Mouse (Mus musculus): ENCODE data around the gene Spi1. TPM values are rescaled to one million over a fixed set of nuclear protein-coding genes. Genes with fewer than 3 reads are reported as not detected.

Spi1 gene
- polyA plus RNA-seq, 1 experiment: 0.79 TPM

DNA sequence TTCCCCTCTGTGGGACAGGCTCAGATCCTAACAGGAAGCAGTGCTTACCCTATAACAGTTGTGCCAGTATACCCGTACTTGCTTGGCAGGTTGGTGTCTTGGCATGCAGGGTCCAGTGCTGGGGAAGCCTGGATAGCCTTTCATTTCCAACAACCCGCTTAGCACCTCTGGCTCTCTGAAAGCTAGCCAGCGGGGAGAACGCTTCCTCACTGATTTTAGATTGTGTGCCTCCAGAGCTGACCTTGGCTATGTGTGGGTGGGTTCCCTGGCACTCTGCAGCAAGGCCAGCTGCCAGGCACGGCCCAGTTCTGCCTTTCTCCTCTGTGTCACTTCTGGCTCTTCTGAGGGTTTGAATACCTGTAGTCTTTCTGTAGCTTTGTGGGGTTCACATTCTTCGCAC lies 47.9 kb downstream of the Spi1 start:
- H3K4me3 ChIP-seq (ENCODE audit: insufficient read depth, low read length): no peak overlapping the region
- no peaks in the 10 kb centered on the region for H3K4me1 ChIP-seq (ENCODE audit: control insufficient read depth, insufficient read depth, low read length)
- TF ChIP-seq CTCF (IDR thresholded peaks at IDR 0.05; ENCODE audit: borderline replicate concordance, insufficient read depth, low read length) (no peak), POLR2A (IDR thresholded peaks at IDR 0.05; ENCODE audit: low read depth, low read length) (no peak)
- H3K27ac ChIP-seq (ENCODE audit: insufficient read depth, low read length): no peak overlapping the region

DNA sequence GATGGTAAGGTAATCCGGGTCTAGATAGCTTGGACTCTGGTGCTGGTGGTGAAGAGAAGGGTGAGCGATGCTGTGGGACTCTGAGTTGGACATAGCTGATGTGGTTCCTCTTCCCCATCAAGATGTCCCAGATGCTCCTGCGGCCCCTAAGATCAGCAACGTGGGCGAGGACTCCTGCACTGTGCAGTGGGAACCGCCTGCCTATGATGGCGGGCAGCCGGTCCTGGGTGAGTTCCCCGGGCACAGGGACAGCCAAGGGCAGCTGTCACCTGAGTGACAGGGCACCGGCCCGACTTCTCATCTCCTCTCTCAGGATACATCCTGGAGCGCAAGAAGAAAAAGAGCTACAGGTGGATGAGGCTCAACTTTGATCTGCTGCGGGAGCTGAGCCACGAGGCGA lies 49.1 kb downstream of the Spi1 start:
- H3K4me1 ChIP-seq (ENCODE audit: control insufficient read depth, insufficient read depth, low read length): no peaks in the 10 kb centered on the region
- H3K4me3 ChIP-seq (ENCODE audit: insufficient read depth, low read length): no peak overlapping the region
- H3K27ac ChIP-seq (ENCODE audit: insufficient read depth, low read length): no peak overlapping the region
- TF ChIP-seq CTCF (IDR thresholded peaks at IDR 0.05; ENCODE audit: borderline replicate concordance, insufficient read depth, low read length) (no peak), POLR2A (IDR thresholded peaks at IDR 0.05; ENCODE audit: low read depth, low read length) (no peak)

GRCm38 (mm10) chr2:91132035-91132434 lies 49.8 kb downstream of the Spi1 start:
- Histone ChIP-seq H3K4me3 (ENCODE audit: insufficient read depth, low read length) (no peak overlapping the region), H3K27ac (ENCODE audit: insufficient read depth, low read length) (no peak overlapping the region), H3K4me1 (ENCODE audit: control insufficient read depth, insufficient read depth, low read length) (no peaks in the 10 kb centered on the region)
- TF ChIP-seq CTCF (IDR thresholded peaks at IDR 0.05; ENCODE audit: borderline replicate concordance, insufficient read depth, low read length): no peak
- TF ChIP-seq POLR2A (IDR thresholded peaks at IDR 0.05; ENCODE audit: low read depth, low read length): no peak

DNA sequence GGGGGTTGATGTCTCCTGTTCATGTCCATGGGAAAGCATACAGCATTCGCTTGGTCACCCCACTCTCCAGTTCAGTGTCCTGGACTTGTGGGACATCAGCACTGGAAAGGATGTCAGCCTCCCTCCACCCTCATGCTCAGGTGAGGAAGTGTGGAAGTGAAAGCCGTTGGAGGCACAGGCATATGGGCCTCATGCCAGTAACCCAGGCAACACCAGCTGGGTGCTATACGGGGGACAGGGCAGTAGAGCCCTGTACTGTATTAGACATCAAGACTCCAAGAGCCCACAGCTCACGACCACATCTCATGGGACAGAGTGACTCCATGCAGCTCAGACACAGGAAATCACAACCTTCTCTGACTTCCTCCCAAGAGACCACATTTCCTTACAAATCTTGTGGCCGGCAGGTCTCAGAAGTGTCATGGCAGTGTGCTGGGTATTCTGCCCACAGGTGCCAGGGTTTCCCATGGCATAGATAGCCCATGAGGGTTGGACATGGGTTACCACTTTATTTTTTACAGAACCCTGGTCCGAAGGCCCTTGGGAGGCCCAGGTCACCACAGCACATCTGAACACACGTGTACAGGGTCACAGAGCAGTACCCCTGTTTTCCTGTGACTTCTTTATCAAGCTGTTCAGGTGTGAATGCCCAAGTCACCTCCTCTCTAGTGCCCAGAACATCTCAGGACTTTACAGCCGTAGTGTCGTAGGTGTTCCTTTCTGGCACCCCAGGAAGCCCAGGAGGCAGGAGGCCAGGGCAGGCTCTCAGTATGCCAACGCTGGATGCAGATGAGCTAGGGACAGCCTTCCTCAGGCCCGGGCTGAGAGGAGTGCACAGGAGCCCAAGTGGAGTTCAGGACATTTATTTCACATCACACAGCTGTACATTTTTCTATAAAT lies 54.6 kb downstream of the Spi1 start:
- TF ChIP-seq CTCF (IDR thresholded peaks at IDR 0.05; ENCODE audit: borderline replicate concordance, insufficient read depth, low read length): no peak
- TF ChIP-seq POLR2A (IDR thresholded peaks at IDR 0.05; ENCODE audit: low read depth, low read length): no peak
- Histone ChIP-seq H3K4me3 (ENCODE audit: insufficient read depth, low read length) (no peak overlapping the region), H3K4me1 (ENCODE audit: control insufficient read depth, insufficient read depth, low read length) (no peaks in the 10 kb centered on the region), H3K27ac (ENCODE audit: insufficient read depth, low read length) (no peak overlapping the region)

GRCm38 (mm10) chr2:91137481-91137880 lies 55.3 kb downstream of the Spi1 start:
- Histone ChIP-seq H3K4me1 (ENCODE audit: control insufficient read depth, insufficient read depth, low read length) (no peaks in the 10 kb centered on the region), H3K4me3 (ENCODE audit: insufficient read depth, low read length) (no peak overlapping the region), H3K27ac (ENCODE audit: insufficient read depth, low read length) (no peak overlapping the region)
- TF ChIP-seq POLR2A (IDR thresholded peaks at IDR 0.05; ENCODE audit: low read depth, low read length): no peak
- TF ChIP-seq CTCF (IDR thresholded peaks at IDR 0.05; ENCODE audit: borderline replicate concordance, insufficient read depth, low read length): no peak

GRCm38 (mm10) chr2:91139311-91139710 lies 57.1 kb downstream of the Spi1 start:
- no peak overlapping the region for H3K27ac ChIP-seq (ENCODE audit: insufficient read depth, low read length)
- H3K4me1 ChIP-seq (ENCODE audit: control insufficient read depth, insufficient read depth, low read length): no peaks in the 10 kb centered on the region
- no peak for TF ChIP-seq POLR2A (IDR thresholded peaks at IDR 0.05; ENCODE audit: low read depth, low read length)
- TF ChIP-seq CTCF (IDR thresholded peaks at IDR 0.05; ENCODE audit: borderline replicate concordance, insufficient read depth, low read length): no peak
- no peak overlapping the region for H3K4me3 ChIP-seq (ENCODE audit: insufficient read depth, low read length)

DNA sequence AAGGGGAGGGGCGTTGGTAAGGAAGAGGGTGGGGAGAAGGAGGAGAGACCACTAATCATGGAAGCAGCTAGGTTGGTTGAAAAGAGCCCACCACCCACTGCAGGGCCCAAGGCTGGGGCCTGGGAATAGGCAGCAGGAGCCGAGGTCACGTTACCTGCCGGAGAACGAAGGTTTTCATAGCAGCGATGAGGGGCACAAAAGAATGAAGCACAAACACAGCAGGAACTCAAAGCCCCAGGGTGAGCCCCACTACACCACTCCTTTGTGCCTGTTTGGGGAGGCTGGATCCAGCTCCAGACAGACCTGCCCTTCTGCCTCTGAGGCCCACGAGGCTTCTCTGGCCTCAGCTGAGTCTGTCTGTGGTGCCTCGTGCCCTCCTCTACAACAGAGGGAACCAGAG lies 57.6 kb downstream of the Spi1 start:
- no peak for TF ChIP-seq POLR2A (IDR thresholded peaks at IDR 0.05; ENCODE audit: low read depth, low read length)
- H3K4me1 ChIP-seq (ENCODE audit: control insufficient read depth, insufficient read depth, low read length): no peaks in the 10 kb centered on the region
- H3K4me3 ChIP-seq (ENCODE audit: insufficient read depth, low read length): no peak overlapping the region
- H3K27ac ChIP-seq (ENCODE audit: insufficient read depth, low read length): no peak overlapping the region

DNA sequence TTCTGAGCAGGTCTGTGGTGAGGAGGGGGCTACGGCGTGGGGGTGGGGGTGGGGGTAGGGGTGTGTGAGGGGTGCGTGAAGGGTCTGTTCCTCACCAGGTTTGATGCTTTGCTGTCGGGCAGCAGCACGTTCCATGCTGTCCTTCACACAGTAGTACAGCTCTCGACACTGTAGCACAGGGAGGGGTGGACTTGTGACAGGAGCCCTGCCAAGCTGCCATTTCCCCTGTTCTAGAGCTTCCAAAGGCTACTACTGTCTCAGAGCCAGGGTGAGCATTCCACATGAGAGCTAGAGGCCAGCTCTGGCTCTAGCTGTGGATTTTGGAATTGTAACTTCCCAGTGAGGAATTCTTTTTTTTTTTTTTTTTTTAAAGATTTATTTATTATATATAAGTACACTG lies 60.7 kb downstream of the Spi1 start:
- no peak overlapping the region for H3K27ac ChIP-seq (ENCODE audit: insufficient read depth, low read length)
- TF ChIP-seq CTCF (IDR thresholded peaks at IDR 0.05; ENCODE audit: borderline replicate concordance, insufficient read depth, low read length) (no peak), POLR2A (IDR thresholded peaks at IDR 0.05; ENCODE audit: low read depth, low read length) (no peak)
- no peaks in the 10 kb centered on the region for H3K4me1 ChIP-seq (ENCODE audit: control insufficient read depth, insufficient read depth, low read length)
- no peak overlapping the region for H3K4me3 ChIP-seq (ENCODE audit: insufficient read depth, low read length)

GRCm38 (mm10) chr2:91143401-91143800 lies 61.2 kb downstream of the Spi1 start:
- no peak for TF ChIP-seq POLR2A (IDR thresholded peaks at IDR 0.05; ENCODE audit: low read depth, low read length)
- no peak for TF ChIP-seq CTCF (IDR thresholded peaks at IDR 0.05; ENCODE audit: borderline replicate concordance, insufficient read depth, low read length)
- Histone ChIP-seq H3K4me3 (ENCODE audit: insufficient read depth, low read length) (no peak overlapping the region), H3K4me1 (ENCODE audit: control insufficient read depth, insufficient read depth, low read length) (no peaks in the 10 kb centered on the region), H3K27ac (ENCODE audit: insufficient read depth, low read length) (no peak overlapping the region)

GRCm38 (mm10) chr2:91148101-91148500 lies 65.9 kb downstream of the Spi1 start:
- Histone ChIP-seq H3K27ac (ENCODE audit: insufficient read depth, low read length) (no peak overlapping the region), H3K4me3 (ENCODE audit: insufficient read depth, low read length) (no peak overlapping the region), H3K4me1 (ENCODE audit: control insufficient read depth, insufficient read depth, low read length) (no peaks in the 10 kb centered on the region)
- TF ChIP-seq POLR2A (IDR thresholded peaks at IDR 0.05; ENCODE audit: low read depth, low read length) (no peak), CTCF (IDR thresholded peaks at IDR 0.05; ENCODE audit: borderline replicate concordance, insufficient read depth, low read length) (no peak)

Measured in embryonic fibroblast, embryonic 13.5 days (primary cell).